Mouse (Mus musculus): ENCODE results near the gene Gm28308. TPM values are rescaled to one million over a fixed set of nuclear protein-coding genes. Genes with fewer than 3 reads are reported as not detected.
A peak's percentile ranks its signal among the peaks of the same experiment; 100 is the strongest.

Gm28308 gene
- total RNA-seq (2014; rRNA removed) (0.83 and 2.2 TPM in 2 replicates), polyA plus RNA-seq (2015; fragmentation: Nextera tagmentation; extraction: Ambion mirVana) (not detected in 2 replicates)

GRCm38 (mm10) chr6:52213119-52213986 lies at the start of gene Gm28308, which contains the start of gene Hoxa3:
TSS of gene Gm28308 (minus strand) at chr6:52213339.
TSS of gene Hoxa3 (minus strand) at chr6:52213336.
- Histone ChIP-seq H3K27me3 (ENCODE audit: insufficient read depth, low read length) (peaks cover 98% of the 10 kb centered on the region), H3K9ac (replicated peaks; ENCODE audit: low read length) (no peak within 1 kb of the TSS), H3K36me3 (ENCODE audit: insufficient read depth, low read length) (no peaks in the 10 kb centered on the region)

DNA sequence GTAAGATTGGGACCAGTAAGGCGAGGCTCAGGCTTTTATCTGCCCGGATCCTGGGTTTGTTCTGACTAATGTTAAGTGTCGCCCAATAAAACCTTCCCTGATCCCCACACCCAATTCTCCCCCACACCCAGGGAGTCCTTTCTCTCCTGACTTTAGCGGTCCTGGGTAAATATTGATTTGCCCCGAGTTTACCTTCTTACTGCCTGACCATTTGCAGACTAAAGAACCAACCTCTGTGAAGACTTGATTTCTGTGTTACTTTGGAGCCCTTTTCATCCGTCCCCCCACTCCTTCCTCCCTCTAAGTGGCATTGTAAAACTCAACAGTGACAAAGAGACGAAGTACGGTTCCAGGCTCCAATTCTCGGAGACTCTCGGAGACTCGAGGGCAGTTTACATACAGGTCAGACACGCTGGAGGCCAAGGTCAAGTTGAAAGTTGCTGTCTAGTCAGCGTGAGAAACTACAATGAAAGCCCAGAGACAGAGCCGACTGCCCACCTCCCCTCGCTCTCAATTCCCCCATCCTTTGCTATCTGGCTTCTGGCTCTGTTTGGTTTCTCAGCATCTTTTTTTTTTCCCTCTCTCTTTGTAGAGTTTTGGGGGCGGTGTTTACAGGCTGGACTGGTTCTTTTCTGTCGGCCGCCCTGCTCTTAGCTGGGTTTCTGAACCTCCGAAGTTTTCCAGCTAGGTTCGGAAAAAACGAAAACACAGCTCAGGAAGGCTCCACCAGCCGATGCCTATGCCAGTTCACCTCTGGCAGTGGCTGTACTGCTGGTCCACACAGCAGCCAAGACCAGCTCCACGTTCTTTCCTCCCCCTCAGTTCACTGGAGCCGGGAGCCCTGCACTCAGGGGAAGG lies 49.6 kb upstream of the Gm28308 start:
- Histone ChIP-seq H3K4me2 (ENCODE audit: low read depth, low read length) (no peak overlapping the region), H3K9me3 (ENCODE audit: low read length) (no peaks in the 10 kb centered on the region), H3K9ac (replicated peaks; ENCODE audit: low read length) (no peak overlapping the region), H3K36me3 (ENCODE audit: insufficient read depth, low read length) (no peaks in the 10 kb centered on the region), H3K4me1 (ENCODE audit: insufficient read depth, low read length) (no peaks in the 10 kb centered on the region), H3K27me3 (ENCODE audit: insufficient read depth, low read length) (peaks cover 79% of the 10 kb centered on the region), H3K4me3 (ENCODE audit: low read length) (no peak overlapping the region), H3K27ac (no peak overlapping the region)
- ATAC-seq (no peak), DNase-seq (ENCODE audit: low spot score) (no peak)
- no peak for TF ChIP-seq CTCF (IDR thresholded peaks at IDR 0.05; ENCODE audit: low read depth)
- WGBS: 3% methylated on average over 24 of the region's 24 CpGs

More at GRCm38 (mm10) chr6:52213119-52213986, at the start of gene Gm28308, which contains the start of gene Hoxa3:
- Histone ChIP-seq H3K4me3 (ENCODE audit: low read length) (peak within 1 kb of the TSS; percentile 11; the same call in 1 of the 2 replicates), H3K9me3 (ENCODE audit: low read length) (no peaks in the 10 kb centered on the region), H3K27ac (no peak within 1 kb of the TSS), H3K4me2 (ENCODE audit: low read depth, low read length) (no peak within 1 kb of the TSS), H3K4me1 (ENCODE audit: insufficient read depth, low read length) (no peaks in the 10 kb centered on the region)
- 11% methylated on average over 38 of the region's 38 CpGs for WGBS
- ATAC-seq: no peak
- no peak for DNase-seq (ENCODE audit: low spot score)
- no peak for TF ChIP-seq CTCF (IDR thresholded peaks at IDR 0.05; ENCODE audit: low read depth)

DNA sequence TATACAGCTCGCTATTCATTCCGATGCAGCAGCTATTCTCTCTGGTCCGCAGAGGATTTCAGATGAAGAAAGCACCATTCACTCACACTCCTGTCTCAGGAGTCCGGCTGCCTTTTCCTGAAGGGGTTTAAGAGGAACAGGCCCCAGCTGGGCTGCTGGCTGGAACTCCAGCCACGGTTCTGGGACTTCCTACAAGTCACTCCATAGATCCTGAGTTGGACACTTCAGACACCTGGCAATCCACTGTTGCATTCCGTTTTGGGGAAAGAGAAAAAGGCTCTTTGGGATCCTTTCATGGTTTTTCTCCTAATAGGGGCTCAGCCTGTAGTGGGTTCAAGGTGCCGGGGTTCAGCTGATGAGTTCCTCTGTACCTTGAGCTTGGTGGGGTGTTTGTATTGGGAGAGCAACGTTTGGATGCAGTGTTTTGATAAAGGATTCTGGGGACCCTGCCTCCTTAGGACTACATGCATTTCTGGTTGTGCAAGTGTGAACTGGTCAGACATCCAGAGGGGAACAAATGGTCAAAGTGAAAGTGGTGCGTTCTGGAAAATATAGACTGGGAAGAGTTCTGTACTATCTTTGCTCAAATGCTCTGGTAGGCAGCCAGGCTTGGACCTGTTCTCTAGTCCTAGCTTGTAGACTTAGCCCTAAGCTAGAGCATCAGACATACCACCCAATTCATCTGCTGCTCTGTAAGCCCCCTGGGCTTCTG lies 48.8 kb upstream of the Gm28308 start:
- ATAC-seq: no peak
- no peak for DNase-seq (ENCODE audit: low spot score)
- Histone ChIP-seq H3K9me3 (ENCODE audit: low read length) (no peaks in the 10 kb centered on the region), H3K4me1 (ENCODE audit: insufficient read depth, low read length) (no peaks in the 10 kb centered on the region), H3K36me3 (ENCODE audit: insufficient read depth, low read length) (no peaks in the 10 kb centered on the region), H3K4me2 (ENCODE audit: low read depth, low read length) (no peak overlapping the region), H3K27ac (no peak overlapping the region), H3K9ac (replicated peaks; ENCODE audit: low read length) (no peak overlapping the region), H3K27me3 (ENCODE audit: insufficient read depth, low read length) (peaks cover 84% of the 10 kb centered on the region), H3K4me3 (ENCODE audit: low read length) (no peak overlapping the region)
- TF ChIP-seq CTCF (IDR thresholded peaks at IDR 0.05; ENCODE audit: low read depth): no peak
- WGBS: 2% methylated on average over 9 of the region's 9 CpGs

GRCm38 (mm10) chr6:52260654-52261575 lies 47.8 kb upstream of the Gm28308 start, which contains the start of gene Hoxa13:
TSS of gene Hoxa13 (minus strand) at chr6:52260880.
- Histone ChIP-seq H3K4me3 (ENCODE audit: low read length) (peak within 1 kb of the TSS; percentile 20; the same call in 1 of the 2 replicates), H3K27ac (no peak within 1 kb of the TSS), H3K36me3 (ENCODE audit: insufficient read depth, low read length) (no peaks in the 10 kb centered on the region), H3K9ac (replicated peaks; ENCODE audit: low read length) (no peak within 1 kb of the TSS), H3K27me3 (ENCODE audit: insufficient read depth, low read length) (peaks cover 84% of the 10 kb centered on the region), H3K4me1 (ENCODE audit: insufficient read depth, low read length) (no peaks in the 10 kb centered on the region), H3K4me2 (ENCODE audit: low read depth, low read length) (peak within 1 kb of the TSS; percentile 43), H3K9me3 (ENCODE audit: low read length) (no peaks in the 10 kb centered on the region)
- no peak for DNase-seq (ENCODE audit: low spot score)
- TF ChIP-seq CTCF (IDR thresholded peaks at IDR 0.05; ENCODE audit: low read depth): no peak
- WGBS: under 1% methylated on average over 40 of the region's 72 CpGs
- no peak for ATAC-seq

- Histone ChIP-seq H3K4me1 (ENCODE audit: insufficient read depth, low read length) (no peaks in the 10 kb centered on the region), H3K9ac (replicated peaks; ENCODE audit: low read length) (no peak overlapping the region), H3K4me3 (ENCODE audit: low read length) (peak overlapping the region; percentile 20; the same call in 1 of the 2 replicates), H3K4me2 (ENCODE audit: low read depth, low read length) (peak overlapping the region; percentile 43), H3K27ac (no peak overlapping the region), H3K36me3 (ENCODE audit: insufficient read depth, low read length) (no peaks in the 10 kb centered on the region), H3K27me3 (ENCODE audit: insufficient read depth, low read length) (peaks cover 84% of the 10 kb centered on the region), H3K9me3 (ENCODE audit: low read length) (no peaks in the 10 kb centered on the region)
- TF ChIP-seq CTCF (IDR thresholded peaks at IDR 0.05; ENCODE audit: low read depth): no peak
- DNase-seq (ENCODE audit: low spot score) (no peak), ATAC-seq (no peak)
- WGBS: under 1% methylated on average over 39 of the region's 39 CpGs
These were observed 46.7 kb upstream of the Gm28308 start for GRCm38 (mm10) chr6:52259811-52260261.
